Mouse (Mus musculus) embryo, embryonic 11.5 days (tissue): ENCODE data around the gene Sntb2.
"Not testable (repeated sequence)": the region's sequence is repeated elsewhere in the genome, so short reads cannot be mapped to it uniquely, and the experiment has no call there.

Source experiments
- DNase-seq: peaks from one replicate; pipeline ENCODE4 v3.0.0-alpha.2; 2012; ENCODE audit warnings: low read depth, low spot score

The Sntb2 gene

GRCm38 (mm10) chr8:106935324-106935869 lies at the start of gene Sntb2:
TSS of gene Sntb2 (plus strand) at chr8:106935750.
- DNase-seq, result peak; percentile 95

- DNase-seq, result peak; percentile 73
Observed at GRCm38 (mm10) chr8:106887336-106888189, 48.0 kb upstream of the Sntb2 start.

DNA sequence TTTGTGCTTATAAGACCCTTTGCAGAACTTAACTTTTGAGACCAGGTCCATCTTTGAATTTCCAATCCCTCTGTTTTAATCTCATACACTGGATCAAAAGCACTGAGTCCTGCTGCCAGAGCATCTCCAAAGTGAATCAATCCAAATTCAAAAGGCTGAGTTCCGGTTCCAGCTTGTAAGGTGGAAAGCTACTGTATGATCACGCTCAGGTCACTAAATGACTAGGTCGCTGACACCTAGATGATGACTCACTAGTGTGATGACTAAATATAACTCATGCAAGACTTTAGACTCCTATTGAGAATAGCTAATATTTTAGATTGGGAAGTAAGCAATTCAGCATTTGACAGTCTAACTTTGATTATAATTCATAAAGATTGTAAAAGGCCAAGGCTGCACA lies 46.7 kb upstream of the Sntb2 start:
- no peak for DNase-seq

- DNase-seq, result no peak
Observed at GRCm38 (mm10) chr8:106892210-106892805, 43.2 kb upstream of the Sntb2 start.

- no peak for DNase-seq
Observed at GRCm38 (mm10) chr8:106892806-106893451, 42.6 kb upstream of the Sntb2 start.

GRCm38 (mm10) chr8:106893481-106894156 lies 41.9 kb upstream of the Sntb2 start, which contains the start of gene Utp4:
TSS of gene Utp4 (plus strand) at chr8:106893636.
- DNase-seq, result peak; percentile 80

DNA sequence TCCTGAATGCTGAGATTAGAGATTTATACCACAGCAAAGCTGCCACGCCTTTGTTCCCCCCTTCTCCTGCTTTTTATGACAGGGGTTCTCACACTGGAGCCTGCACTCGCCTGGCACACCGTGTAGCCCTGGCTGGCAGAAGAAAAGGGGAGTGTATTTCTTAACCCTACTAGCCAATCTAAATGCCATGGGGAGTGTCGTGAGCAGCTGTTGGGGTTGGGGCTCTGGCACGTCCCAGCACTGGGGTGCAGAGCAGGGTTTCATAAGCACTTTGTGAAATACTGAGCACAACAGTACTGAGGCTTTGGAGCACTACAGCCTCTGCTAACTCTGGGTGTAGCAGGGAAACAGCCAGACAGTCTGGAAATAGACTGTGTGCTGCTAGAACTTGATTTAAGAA lies 36.1 kb upstream of the Sntb2 start:
- no peak for DNase-seq

DNA sequence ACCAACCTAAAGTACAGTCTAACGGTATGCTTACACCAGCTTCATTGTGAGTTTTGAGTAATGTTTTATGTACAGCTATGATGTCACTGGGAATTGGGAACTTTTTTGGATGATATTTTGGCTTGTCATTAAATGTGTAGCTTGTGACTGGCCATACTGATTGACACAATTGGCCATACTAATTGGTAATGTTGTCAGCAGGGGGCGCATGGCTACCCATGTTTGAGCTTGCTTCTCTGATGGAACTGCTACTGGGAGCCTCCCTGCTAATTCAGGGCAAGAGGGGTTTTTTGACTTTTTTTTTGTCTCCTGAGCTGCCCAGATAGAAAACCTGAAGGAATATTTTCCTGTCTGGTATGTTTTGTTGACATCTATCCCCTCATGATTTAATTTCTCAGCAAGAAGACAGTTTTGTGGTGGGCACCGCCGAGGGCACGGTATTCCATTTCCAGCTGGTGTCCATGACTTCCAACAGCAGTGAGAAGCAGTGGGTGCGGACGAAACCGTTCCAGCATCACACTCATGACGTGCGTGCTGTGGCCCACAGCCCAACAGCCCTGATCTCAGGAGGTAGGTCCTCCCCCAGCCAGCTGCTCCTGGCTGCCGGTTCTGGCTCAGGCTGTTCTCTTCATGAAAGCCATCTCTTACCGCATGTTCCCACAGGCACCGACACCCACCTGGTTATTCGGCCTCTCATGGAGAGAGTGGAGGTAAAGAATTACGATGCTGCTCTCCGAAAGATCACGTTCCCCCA lies 29.6 kb upstream of the Sntb2 start:
- DNase-seq, result no peak

- no peak for DNase-seq
Observed at GRCm38 (mm10) chr8:106906635-106907034, 28.9 kb upstream of the Sntb2 start.

GRCm38 (mm10) chr8:106907450-106907849 lies 28.1 kb upstream of the Sntb2 start:
- no peak for DNase-seq

DNA sequence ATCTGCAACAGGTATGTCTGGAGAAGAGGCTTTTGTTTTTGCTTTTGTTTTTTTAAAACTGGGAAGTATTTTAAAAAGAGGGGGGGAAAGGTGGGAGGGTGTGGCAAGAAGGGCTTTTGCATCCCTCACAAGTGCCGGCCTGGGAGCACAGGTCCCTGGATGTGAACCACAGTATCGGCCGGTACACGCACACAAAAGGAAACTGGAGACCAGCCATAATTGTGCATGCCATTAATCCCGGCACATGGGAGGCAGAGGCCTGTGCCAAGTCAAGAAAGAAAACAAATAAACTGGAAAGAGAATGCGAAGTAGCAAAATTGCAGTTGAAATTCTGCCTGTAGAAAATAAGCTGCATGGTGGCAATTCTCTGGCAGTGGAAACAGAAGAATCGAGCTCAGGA lies 27.3 kb upstream of the Sntb2 start:
- no peak for DNase-seq

GRCm38 (mm10) chr8:106913631-106914030 lies 21.9 kb upstream of the Sntb2 start:
- no peak for DNase-seq

- no peak for DNase-seq
Observed at GRCm38 (mm10) chr8:106919721-106920394, 15.7 kb upstream of the Sntb2 start.

- no peak for DNase-seq
Observed at GRCm38 (mm10) chr8:106920395-106920741, 15.2 kb upstream of the Sntb2 start.

DNA sequence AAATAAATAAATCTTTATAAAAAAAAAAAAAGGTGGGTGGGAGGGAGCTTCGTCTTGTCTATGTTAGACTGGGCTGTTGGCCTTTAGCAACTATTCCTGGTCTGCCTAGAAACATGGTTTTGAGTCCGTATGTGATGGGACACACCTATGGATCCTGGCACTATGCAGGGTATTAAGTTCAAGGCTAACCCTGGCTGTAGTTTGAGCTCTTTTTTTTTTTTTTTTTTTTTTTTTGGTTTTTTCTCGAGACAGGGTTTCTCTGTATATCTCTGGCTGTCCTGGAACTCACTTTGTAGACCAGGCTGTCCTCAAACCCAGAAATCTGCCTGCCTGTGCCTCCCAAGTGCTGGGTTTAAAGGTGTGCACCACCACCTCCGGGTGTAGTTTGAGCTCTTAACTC lies 11.5 kb upstream of the Sntb2 start:
- no peak for DNase-seq

GRCm38 (mm10) chr8:106924904-106925349 lies 10.6 kb upstream of the Sntb2 start:
- no peak for DNase-seq

DNA sequence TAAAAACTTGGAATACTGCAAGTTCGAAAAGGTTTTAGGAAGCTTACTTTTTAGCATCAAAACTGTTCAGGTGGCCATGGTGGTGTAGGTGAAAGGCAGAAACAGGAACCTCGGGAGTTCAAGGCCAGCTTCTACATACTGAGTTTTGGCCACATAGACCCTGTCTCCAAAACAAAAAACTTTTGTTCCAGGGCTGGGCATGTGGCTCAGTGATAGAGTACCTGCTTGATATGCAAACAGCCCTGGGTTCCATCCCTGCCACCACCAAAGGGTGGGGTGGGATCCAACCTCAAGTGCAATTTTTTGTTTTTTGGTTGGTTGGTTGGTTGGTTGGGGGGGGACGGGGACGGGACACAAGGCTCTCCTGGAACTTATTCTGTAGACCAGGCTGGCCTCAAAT lies 10.1 kb upstream of the Sntb2 start:
- no peak for DNase-seq

GRCm38 (mm10) chr8:106927247-106927646 lies 8.3 kb upstream of the Sntb2 start:
- DNase-seq, result no peak

DNA sequence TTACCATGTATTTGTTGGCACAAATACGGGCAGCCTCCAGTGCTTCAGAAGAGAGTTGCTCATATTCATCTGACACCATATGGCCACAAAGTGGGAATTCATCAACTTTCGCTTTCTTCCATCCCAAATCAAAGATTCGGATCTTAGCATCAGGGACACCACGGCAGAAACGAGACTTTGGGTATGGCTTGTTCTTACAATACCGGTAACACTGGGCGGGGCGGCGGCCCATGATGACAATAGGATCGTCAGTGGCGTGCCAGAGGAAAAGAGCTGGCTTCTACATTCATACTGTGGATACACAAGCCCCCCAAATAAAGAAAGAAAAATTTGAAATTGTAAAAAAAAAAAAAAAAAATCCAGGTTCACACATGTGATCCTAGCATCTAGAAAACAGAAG lies 7.4 kb upstream of the Sntb2 start:
- DNase-seq, result not testable (repeated sequence)

DNA sequence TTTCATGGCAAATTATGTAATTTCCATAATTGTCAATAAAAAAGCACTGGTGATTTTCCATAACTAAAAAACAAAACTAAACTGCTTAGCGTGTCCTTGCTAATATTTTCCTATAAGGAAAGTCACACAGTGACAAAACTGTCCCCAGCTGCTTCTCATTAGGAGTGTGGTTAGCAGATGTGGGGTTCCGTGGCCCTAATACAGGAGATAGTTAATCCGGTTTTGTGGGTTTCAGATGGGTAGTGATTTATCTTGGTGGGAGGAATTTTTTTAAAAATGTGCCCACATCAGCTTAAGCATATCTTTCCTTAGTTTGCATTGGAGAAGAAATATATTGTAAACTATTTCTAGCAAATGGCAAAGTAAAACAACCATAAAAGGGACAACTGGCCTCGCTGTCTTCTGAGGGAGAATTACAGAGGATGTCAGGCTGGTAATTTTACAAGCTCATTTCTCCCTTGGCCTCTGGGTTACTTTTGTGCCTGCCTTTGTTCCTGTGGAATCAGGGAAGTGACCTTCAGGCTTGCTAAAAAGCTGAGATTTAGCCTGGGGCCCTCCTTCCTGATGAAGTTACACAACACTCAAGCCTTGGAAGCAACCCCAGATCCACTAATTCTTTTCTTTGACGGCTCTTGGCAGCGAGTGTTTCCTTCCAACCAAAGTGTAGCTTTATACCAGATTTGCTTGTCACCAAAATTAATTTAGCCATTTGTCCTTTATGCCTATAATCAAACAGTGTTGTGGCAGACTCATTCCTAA lies 6.2 kb upstream of the Sntb2 start:
- no peak for DNase-seq
